ENCODE assay signal across 15 mouse cellular contexts in the genomic region with DNA sequence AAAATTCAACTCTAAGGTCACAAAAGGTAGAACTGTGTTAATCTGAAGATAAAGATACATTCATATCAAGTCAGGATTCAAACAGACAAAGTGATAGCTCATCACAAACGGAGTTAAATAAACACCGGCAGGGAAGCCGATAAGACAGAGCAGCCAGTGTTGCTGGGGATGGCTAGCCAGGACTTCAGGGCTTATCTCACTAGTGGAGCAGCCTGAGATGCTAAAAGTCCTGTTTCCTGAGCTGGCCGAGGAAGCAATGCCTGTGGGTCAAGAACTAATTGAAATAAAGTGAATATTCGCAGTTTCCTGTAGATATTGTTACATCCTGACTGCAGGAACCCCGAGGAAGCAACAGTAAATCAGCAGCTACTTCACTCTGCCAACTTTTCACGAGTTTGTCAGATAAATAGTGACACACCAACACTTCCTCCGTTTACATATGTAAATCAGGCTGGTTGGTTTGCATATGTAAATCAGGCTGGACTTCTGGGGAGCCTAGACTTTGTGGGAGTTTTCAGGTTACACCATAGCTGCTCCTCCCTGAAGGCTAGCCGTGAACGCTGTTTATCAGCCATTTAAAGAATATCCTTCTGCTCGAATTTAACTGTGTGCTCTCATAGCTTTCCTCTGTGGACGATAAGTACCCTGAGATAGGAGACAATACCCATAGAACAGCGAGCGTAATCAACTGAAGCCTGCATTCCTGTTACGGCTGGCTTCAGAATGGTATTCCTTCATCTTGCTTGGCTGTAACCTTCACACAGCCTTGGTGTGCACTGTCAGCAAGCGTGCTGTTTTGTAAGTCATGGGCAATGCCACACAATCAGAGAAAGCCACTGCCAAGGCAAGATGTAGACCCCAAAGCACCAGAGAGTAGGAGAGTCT.
DNase-seq lines count a peak whose midpoint lies in the region; ATAC-seq and TF ChIP-seq lines count a peak whose summit lies in the region.
"Had no signal": no experiment of that assay in that cellular context is flagged by ENCODE, and none has a peak within 500 bp of the region (broad histone marks: within the 10 kb centered on the region; RNA-seq: fewer than 3 reads in every experiment).

No protein-coding gene starts in this region.

- H3K9me3 ChIP-seq in heart, embryonic 16.5 days (replicated peaks; ENCODE audit: control insufficient read depth, low read length) = no peaks in the 10 kb centered on the region
- H3K9me3 ChIP-seq in liver, embryonic 12.5 days (replicated peaks) = no peaks in the 10 kb centered on the region
- H3K9me3 ChIP-seq: limb, embryonic 10.5 days had no signal

- no peak for TF ChIP-seq CTCF in gastrocnemius, adult 2 months (IDR thresholded peaks at IDR 0.05)

- H3K4me3 ChIP-seq in heart, embryonic 16.5 days (ENCODE audit: low read length) = peak overlapping the region; percentile 25
- no peak overlapping the region for H3K4me3 ChIP-seq in liver, embryonic 12.5 days
- H3K4me3 ChIP-seq in gastrocnemius, adult 2 months = no peak overlapping the region
- H3K4me3 ChIP-seq: erythroblast, embryonic 14.5 days; limb, embryonic 10.5 days had no signal

- H3K9ac ChIP-seq in heart, embryonic 16.5 days (ENCODE audit: low read length) = peak overlapping the region; percentile 23; the same call in 1 of the 2 replicates
- no peak overlapping the region for H3K9ac ChIP-seq in liver, embryonic 12.5 days

- WGBS in heart, embryonic 16.5 days = 11% methylated on average over 16 of the region's 16 CpGs
- WGBS in liver, embryonic 12.5 days (ENCODE audit: insufficient replicate concordance) = 11% methylated on average over 16 of the region's 16 CpGs

- intact Hi-C loops in gastrocnemius, adult 2 months (cut with DNase I) = no loop called here

- H3K36me3 ChIP-seq in heart, embryonic 16.5 days (ENCODE audit: control insufficient read depth, insufficient read depth) = no peaks in the 10 kb centered on the region
- no peaks in the 10 kb centered on the region for H3K36me3 ChIP-seq in liver, embryonic 12.5 days
- H3K36me3 ChIP-seq: G1E; limb, embryonic 10.5 days had no signal

- peaks cover 39% of the 10 kb centered on the region for H3K4me1 ChIP-seq in heart, embryonic 16.5 days (ENCODE audit: control insufficient read depth, insufficient read depth, low read length)
- H3K4me1 ChIP-seq in liver, embryonic 12.5 days = peaks cover 21% of the 10 kb centered on the region; the same call in 1 of the 2 replicates

- H3K27ac ChIP-seq in heart, embryonic 16.5 days (ENCODE audit: low read length) = peak overlapping the region; percentile 79
- peak overlapping the region; percentile 12; the same call in 1 of the 2 replicates for H3K27ac ChIP-seq in liver, embryonic 12.5 days
- no peak overlapping the region for H3K27ac ChIP-seq in gastrocnemius, adult 2 months
- H3K27ac ChIP-seq: limb, embryonic 10.5 days had no signal

- DNase-seq in heart, adult 9 months (ENCODE audit: low spot score in 2 of 2) = no peak
- peak; percentile 12 for DNase-seq in ovary, postnatal 36 days (ENCODE audit: low spot score)
- DNase-seq in ovary, adult 18-20 months (ENCODE audit: low spot score) = no peak
- peak; percentile 29 for DNase-seq in yolk sac, embryonic 10.5 days (ENCODE audit: low spot score)
- no peak for DNase-seq in cerebellum, postnatal 14 days
- DNase-seq in gastrocnemius, adult 2 months = no peak
- DNase-seq: adrenal gland, adult 8-10 months; cerebellum, adult 8-10 months; gastrocnemius, postnatal 25 days; kidney, postnatal 14 days had no signal

- no peaks in the 10 kb centered on the region for H3K27me3 ChIP-seq in heart, embryonic 16.5 days (ENCODE audit: control insufficient read depth, insufficient read depth, low read length)
- peaks cover 8% of the 10 kb centered on the region; the same call in 1 of the 2 replicates for H3K27me3 ChIP-seq in liver, embryonic 12.5 days (replicated peaks)

- peak; percentile 61 for ATAC-seq in heart, embryonic 16.5 days (replicated peaks; ENCODE audit: extremely low read depth, insufficient read depth, low FRiP score)
- 0 out of 2 replicates have a peak, but pooled peaks have one; percentile 24 for ATAC-seq in liver, embryonic 12.5 days

- peak overlapping the region; percentile 52 for H3K4me2 ChIP-seq in heart, embryonic 16.5 days (ENCODE audit: low read depth, low read length)
- peak overlapping the region; percentile 16 for H3K4me2 ChIP-seq in liver, embryonic 12.5 days

Comparison
In these comparisons a context has a peak if more than half of its experiments do, and no peak if none do; other contexts are left out.
1. DNase-seq: peak in ovary, postnatal 36 days (single experiment) and yolk sac, embryonic 10.5 days (single experiment); none in heart, adult 9 months (0 of 2), ovary, adult 18-20 months (single experiment), cerebellum, postnatal 14 days (0 of 2) and gastrocnemius, adult 2 months (single experiment).